Mouse (Mus musculus): ENCODE data around the gene Lrrc31.

Lrrc31 gene

DNA sequence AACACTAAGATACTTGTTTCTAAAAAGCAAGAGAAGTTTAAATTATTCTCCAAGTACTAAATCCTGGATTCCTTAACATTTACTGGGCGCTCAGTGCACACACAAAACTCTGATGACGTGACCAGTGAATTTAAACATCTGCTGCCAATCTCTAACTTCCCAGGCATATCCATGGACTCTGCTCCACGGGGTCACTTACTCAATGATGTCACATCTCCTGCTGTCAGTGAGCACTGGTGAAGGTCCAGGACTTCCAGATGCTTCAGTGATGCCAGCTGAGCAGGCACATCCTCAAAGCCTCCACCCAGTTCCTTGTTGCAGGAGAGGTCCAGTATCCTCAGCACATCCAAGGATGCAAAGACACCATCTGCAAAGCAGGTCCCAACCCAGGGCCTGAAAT lies 12.4 kb downstream of the Lrrc31 start:
- DNase-seq = no peak

DNA sequence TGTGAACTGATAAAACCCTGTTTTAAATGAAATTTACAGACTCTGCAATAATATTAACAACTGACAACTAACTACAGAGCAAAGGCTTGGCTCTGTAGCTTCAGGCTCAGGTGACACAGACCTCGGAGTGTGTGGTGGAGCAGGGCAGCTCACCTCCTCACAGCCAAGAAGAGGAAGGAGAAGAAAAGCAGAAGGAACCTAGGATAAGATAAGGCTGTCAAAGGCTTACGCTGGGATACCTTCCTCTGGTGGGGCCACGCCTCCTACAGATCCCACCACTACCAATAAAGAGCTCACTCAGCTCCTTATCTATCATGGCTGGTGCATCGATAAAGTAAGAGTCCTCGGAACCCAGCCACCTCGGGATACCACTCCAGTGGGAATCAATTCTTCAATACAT lies 16.5 kb downstream of the Lrrc31 start:
- no peak for DNase-seq

DNA sequence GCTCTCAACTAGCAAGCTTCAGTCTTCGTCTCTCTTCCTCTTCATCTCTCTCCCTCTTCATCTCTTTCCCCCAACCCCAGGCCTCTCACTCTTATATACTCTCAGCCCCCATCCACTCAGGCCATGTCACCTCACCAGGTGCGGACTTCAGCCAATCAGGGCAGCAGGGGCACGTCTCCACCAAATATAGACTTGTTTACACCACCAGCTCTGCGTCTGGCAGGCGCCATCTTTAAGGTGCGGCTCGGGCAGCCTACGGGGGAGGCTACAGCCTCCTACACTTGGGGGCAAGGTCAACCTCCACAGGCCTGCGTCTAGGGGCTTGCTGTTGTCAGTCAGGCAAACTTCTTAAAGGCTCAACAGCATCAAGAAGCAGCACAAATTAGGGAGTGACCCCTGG lies 41.2 kb downstream of the Lrrc31 start:
- no peak for DNase-seq

DNA sequence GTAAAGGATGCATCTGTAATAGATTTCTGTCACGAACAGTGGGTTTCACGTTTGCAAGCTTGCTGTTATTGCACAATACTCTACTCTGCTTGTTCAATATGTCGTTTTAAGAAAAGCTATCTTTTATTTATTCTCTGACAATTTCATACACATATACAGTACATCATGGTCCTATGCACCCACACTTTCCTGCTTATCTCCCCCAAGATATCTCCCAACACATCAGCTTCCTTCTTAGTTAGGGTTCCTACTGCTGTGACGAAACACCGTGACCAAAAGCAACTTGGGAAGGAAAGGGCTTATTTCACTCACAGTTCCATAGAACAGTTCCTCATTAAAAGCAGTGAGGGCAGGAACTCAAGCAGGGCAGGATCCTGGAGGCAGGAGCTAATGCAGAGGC lies 43.7 kb downstream of the Lrrc31 start:
- DNase-seq = no peak

DNA sequence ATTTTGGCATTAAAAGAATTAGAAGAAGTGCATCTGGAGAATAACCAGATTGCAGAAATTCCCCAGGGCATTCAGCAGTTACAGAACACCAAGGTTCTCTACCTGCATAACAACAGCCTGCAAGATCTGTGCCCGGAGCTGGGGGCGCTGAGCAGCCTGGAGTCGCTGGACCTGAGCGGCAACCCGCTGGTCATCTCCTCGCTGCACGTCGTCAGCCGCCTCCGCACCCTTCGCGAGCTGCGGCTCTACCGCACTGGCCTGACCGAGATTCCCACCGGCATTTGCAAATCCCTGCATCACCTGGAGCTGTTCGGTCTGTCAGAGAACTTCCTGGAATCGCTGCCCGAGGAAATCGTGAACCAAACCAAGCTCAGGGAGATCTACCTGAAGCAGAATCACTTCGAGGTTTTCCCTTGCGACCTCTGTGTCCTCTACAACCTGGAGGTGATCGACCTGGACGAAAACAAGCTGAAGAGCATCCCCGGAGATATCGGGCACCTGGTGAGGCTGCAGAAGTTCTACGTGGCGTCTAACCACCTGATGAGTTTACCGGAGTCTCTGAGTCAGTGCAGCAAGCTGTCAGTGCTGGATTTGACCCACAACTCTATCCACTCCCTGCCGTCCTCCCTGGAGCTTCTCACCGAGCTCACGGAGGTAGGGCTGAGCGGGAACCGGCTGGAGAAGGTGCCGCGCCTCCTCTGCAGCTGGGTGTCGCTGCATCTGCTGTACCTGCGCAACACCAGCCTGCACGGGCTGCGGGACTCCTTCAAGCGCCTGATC lies 49.4 kb downstream of the Lrrc31 start:
- DNase-seq = peak; percentile 34 to 39

DNA sequence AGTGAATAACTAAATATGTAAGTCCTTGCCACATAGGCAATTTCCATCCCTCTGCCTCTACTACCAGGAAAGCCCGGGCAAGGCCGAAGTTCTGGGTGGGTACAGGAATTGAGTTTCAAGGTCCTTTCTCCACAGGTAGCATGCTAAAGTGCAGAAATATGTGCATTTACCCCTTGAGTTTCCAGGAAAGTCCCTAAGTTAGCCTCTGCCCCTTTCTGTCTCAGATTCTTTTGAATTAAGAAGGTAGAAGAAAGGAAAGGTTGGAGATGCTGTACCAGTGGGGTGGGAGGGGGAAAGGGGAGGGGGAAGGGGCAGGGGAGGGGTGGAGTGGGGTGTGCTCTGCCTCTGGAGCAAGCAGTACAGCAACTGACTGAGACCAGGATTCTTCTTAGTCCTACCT lies 51.2 kb downstream of the Lrrc31 start:
- no peak for DNase-seq

DNA sequence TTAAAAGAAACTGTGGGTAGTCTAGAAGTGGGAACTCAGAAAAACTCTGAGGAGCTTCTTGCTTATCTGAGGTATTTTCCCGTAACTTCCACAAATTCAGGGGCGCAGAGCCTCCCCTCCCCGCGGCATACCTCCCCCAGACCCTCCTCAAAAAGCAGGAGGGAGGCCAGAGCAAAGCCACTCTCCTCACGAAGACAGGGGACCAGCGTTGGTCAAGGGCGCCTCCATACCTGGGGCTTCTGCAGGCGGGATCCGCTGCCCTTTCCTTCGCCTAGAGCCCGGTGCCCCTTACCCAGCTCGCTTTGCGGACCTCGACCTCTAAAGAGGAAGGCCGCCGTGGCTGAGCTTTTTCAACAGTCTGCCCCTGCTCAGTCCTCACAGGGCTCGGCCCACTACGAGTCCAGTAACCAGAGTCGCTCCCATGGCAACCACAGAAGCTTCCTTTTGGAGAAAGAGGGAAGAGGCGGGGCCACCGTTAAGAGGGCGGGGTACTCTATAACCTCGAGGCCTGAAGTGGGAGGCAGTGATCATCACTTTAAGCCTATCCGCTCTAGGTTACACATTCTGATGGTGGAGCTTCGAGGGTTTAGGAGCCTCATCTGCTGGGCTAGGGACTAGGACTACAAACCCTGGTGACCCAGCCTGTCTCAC lies 52.1 kb downstream of the Lrrc31 start, which contains the start of gene Lrrc34:
TSS of gene Lrrc34 (minus strand) at position 430 of the 651 bp plus-strand sequence.
- peak; percentile 25 to 39 for DNase-seq

DNA sequence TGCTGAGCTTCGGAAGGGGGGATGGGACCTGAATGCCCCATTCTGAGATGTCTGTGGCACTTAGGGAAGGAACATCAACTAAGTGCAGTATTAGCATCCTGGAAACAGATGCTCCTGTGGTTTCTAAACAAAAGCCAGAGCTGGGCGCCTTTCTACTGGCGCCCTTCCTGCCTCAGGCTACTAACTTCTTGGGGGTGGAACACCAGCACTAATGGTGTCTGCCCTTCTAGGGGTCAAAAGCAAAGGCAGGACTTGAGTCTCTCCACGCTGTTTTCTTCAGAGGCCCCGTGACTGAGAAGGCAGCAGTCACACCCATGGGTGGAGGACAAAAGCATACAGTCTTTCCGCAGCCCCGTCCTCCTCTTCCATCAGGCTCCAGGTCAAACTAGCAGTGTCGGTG lies 52.9 kb downstream of the Lrrc31 start:
- DNase-seq = no peak

DNA sequence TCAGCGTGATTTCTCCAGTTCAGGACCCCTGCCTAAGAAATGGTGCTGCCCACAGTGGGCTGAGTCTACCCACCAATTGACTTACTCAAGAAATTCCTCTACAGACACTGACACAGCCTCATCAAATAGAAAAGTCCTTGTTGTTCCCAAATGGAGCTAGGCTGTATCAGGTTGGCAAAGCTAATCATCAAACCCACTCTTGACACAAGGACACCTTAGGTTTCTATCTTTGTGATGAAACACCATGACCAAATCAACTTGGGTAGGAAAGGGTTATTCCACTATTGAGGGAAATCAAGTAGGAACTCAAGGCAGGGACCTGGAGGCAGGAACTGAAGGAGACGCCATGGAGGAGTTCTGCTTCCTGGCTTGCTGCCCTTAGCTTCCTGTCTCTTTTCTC lies 55.4 kb downstream of the Lrrc31 start, which contains the start of gene Lrriq4:
TSS of gene Lrriq4 (plus strand) at position 301 of the 400 bp plus-strand sequence.
- no peak for DNase-seq

DNA sequence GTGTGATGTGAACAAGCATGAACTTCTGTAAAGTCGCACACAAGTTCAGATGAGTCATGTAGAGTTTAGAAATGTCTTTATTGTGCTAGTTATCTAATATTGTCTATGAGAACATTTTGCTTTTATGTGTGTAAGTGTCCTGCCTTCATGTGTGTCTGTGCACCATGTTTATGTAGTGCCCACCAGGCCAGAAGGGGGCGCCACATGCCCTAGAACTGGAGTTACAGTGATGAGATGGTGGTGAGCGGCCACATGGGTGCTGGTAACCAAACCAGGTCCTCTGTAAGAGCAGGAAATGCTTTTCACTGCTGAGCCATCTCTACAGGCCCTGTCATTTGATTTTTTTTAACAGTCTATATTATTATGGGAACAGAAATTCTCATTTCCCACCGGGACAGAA lies 64.0 kb downstream of the Lrrc31 start:
- DNase-seq = no peak

DNA sequence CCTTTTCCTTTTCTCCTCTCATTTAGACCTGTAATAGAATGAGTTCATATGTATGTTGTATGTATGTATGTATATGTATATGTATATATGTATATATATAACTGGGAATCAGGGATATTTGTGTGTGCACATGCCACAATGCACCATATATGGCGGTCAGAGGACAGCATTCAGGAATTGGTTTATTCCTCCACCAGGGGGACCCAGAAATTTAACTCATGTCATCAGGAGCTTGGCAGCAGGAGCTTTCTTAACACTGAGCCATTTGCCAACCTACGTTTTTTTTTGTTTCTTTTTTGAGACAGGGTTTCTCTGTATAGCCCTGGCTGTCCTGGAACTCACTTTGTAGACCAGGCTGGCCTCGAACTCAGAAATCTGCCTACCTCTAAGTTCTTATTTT lies 66.0 kb downstream of the Lrrc31 start:
- DNase-seq = no peak
